Mouse (Mus musculus): ENCODE measurements around the gene Kcnq2.

Kcnq2 gene

DNA sequence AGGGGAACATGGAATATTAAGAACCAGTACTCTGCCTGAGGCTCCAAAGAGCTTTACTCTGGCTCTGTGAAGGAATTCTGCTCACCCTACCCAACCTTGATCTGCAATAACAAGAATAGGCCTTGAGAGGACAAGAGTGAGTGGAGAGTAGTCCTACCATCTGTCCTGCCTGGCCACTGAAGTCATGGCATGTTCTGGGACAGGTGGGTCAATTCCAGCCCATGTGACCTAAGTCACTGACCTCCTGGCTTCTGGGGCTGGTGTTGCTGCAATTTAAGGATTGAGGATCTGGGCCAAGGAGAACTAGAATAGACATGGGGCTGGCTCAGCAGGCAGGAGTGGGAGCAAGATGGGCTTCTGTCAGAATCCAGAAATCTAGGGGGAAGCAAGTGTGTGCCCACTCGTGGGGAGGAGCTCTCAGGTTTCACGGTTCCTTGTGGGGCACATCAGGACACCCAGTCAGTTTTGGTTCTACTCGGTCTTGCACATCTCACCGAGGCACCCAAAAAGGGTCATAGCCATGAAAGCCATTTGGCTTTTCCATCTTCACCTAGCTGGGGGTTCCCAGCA, 12.0 kb upstream of the Kcnq2 start:
- DNase-seq: no peak

DNA sequence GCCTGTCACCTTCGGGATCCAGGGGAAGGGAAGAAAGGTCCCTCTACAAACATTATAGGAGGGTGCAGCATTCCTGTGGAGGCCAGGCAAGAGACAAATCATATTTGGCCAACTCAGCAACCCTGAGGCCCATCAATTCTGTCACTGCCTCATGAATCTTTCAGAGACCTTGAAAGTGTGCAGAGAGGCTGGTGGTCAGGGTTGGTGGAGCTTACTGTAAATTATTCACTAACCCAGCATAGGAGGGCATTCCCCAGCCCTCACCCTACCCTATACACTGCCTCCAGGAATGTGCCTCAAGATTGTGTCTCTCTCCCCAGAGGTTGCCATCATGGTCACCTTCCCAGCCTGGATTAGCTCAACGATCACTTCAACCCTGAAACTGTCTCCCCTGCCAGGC, 9.6 kb upstream of the Kcnq2 start:
- DNase-seq: no peak

DNA sequence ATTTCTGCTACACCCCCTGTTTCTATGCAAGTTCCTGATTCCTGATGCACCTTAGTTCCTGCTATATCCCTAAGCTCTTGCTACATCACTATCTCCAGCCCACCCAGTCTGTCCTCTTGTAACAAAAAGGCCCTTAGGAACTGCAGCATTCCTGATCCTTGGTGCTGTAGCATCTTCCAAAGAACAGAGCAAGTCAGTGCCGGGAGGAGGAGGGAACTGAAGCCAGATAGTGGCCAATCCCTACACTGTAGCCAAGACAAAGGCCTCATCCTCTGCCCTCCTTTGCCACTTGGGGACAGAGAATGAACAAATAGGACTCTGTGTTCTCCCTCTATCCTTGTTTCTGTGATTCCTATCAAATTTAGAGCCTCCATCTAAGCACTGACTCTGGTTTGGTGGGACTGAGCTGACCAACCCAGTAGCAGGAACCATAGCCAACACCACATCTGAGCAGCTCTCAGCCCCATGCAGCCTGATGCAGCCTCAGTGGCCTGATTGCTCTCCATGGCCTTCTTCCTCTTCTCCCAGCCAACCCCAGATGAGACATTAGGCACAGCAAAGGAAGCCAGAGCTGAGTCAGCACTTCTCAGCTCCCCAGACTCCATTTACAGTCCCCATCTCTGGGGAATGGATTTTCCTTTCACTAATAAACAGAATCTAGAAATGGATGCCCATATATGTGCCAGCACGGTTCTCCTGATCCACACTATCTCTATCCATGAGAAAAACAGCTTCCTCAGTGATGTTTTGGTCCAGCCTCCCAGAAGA, 8.6 kb upstream of the Kcnq2 start:
- no peak for DNase-seq

DNA sequence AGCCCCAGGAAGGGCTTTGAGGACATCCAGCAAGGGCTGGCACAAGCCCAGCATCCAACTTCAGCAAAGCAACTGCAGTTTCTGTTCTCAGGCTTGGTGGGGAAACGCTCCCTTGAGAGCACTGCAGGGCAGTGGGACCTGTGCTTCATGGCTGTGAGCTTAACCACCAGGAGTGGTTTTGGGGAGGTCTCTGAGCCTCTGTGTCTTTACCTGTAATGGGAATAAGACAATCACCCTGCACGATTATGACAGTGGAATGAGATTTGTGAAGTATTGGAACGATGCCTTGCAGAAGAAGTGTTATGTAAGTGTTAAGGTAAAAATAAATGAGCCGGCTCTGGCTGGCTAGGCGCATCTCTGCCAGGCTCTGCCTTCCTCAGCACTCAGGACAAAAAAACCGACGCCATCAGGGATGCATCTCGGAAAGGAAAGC, 7.6 kb upstream of the Kcnq2 start:
- DNase-seq: no peak

DNA sequence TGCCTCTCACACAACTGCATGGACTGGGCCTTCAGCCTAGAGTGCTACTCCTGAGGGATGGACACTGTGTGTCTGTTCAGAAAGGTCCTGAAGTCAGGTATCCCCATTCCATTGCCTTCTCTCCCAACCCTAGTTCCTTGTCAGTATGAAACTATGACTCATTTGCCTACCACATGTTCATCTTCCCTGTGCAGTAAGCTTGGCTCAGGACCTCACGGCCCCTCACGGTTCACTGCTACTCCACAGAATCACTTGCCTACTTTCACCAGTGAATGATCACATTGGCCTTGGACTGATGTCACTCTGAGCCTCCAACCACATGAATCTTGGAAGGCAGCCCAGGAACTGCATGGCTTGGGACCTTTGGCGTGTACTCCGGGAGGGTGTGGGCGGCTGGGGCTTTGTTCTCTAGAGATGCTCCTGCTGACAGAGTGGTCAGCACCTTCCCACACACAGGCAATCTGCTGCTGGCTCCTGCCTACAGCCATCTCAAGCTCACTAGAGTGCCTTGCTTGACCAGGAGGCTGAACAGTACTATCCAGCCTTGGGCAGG, 4.6 kb upstream of the Kcnq2 start:
- peak; percentile 74 to 76 for DNase-seq

DNA sequence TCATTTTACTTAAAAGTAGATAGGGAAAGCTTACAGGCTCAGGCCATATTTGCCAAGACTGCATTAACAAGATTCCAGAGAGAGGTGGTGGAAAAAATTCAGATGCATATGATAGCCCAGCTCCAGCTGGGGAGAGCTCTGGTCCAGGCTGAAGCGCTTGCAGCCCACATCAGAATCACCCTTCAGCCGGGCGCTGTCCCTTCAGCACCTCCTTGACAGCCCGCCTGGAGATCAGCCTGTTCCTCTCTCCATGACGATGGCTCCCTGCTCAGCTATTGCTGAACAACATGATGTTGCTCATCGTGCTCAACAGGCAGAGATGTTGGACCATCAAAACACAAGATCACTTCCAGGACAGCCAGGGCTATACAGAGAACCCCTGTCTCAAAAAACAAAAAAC, 1.8 kb upstream of the Kcnq2 start:
- DNase-seq: no peak

DNA sequence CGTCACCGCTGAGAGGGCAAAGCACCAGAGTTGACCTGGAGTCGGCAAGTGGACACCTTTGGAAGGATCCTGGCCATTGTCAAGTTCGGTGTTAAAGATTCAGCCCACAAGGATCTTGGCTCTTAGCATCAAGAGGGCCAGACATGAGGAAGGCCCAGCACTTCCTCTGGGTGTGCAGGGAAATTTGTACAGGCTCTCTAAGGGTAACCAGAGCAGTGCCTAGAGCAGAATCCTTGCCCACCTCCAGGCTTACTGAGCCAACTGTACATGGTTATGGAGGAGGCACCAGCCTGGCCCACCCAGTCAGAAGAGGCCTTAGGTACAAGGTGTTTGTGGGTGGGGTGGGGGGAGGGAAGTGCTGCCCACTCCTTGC, 332 bp upstream of the Kcnq2 start:
- DNase-seq: no peak

DNA sequence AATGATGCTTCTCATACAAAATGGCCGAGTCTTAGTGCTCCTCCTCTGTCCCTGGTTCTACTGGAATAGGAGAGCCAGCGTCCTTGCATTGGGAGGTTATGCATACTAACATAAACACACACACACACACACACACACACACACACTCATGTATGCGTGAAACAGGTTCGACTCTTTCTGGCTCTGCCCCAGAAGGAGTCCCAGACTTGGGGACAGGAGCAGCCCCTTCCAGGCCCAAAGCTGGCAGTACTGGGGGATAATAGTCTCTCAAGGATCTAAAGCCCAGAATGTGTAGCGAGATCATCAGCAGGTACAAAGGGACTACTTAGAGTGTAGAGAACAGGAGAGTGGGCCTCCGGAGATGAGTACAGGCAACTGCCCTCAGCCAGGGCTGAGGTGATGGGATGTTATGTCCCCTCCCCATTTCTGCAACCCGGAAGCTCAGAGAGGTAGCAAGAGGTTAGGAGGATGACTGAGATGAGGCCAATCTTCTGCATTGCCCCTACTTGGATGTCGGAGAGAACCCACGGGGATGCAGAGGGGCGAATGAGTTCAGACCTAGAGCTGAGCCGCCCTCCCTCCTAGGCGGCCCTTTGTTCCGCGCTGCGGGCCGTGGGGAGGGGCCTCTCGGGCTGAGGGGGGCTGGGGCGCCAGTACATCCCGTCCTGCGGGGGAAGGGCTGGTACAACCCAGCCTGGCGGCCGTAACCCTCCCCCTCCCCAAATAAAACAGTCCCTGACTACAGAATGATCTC, 1.1 kb downstream of the Kcnq2 start:
- peak; percentile 74 to 80 for DNase-seq

DNA sequence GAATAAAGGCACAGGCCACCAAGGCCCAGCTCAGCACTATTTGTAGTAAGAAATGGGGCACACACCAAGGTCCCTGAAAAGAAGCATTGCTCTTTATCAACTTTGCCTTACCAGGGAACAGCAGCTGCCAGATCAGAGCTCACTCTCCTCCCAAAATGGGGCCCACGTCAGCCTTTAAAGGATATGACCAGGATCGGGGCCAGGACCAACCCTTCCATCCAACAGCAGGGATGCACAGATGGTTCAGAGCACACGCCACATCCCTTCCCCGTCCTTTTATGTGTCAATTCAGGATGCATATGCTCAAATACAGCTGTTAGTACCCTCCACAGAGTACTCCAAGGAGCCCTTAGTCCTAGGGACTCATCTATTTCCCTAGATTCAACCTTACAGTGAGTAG, 4.9 kb downstream of the Kcnq2 start:
- DNase-seq: peak in 1 of 2 experiments; percentile 68

DNA sequence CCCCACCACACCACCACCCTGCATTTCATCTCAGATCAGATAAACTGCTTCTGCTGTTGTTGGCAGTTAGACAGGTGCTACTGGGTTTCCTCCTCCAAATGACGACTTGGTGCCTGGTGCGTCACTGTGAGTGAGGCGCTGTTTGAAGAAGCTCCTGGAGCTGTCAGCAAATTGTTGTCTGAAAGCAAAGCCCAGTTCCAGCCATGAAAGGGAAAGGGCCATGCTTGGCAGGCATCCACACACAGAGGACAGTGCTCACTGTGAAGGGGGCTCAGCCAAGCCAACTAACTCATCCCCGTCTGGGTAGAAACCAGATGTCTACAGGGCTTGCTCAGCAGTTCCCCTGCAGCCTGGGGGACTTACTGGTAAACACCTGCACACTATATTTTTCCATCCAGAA, 6.1 kb downstream of the Kcnq2 start:
- DNase-seq: peak; percentile 75 to 85

DNA sequence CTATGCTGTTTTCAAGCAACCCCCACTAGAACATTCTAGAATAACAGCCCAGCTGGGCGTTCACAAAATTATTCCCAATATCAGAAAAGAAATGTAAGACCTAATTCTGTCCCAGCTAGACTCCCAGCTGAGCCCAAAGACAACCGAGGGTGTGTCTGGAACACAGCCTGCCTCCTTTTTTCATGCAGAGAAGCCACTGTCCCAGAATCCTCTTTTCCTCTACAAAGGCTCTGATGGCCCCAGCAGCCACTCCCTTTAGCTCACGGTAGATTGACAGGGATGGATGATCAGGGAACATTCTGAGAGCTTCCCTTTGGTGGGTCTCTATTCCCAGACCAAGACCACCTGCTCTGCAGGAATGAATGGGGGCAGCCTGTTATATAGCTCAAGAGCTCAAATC, 7.3 kb downstream of the Kcnq2 start:
- DNase-seq: no peak

DNA sequence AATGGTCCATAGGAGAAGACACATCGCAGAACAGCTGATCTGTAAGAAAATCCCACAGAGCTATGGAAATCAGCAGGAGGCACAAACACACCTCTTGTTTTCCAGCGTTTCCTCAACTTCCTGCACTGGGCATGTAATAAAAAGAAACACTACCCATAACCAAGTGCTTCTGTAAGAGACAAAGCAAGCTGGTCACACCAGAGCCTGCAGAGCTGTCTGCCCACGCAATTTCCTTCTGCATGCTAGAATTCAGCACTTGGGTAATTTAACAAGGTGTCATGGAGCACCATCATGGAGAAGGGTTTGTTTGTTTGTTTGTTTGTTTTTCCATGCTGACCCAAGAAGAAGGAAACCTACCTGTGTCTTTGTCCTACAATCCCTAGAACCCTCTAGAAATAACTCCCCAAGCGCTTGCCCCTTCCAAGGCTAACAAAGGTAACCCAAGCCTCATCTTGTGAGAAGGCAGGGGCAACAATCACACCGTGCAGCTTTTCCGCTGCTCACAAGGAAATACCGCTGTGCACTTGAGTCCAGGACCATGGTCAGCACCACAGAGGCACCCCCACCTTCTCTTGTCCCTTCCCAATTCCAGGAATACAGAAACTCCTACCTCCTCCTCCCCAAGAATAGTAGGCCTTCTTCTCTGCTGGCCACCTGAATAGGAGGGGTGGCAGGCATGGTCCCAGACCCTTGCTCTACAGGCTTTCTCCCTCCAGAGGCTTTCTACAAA, 9.2 kb downstream of the Kcnq2 start:
- DNase-seq: no peak

DNA sequence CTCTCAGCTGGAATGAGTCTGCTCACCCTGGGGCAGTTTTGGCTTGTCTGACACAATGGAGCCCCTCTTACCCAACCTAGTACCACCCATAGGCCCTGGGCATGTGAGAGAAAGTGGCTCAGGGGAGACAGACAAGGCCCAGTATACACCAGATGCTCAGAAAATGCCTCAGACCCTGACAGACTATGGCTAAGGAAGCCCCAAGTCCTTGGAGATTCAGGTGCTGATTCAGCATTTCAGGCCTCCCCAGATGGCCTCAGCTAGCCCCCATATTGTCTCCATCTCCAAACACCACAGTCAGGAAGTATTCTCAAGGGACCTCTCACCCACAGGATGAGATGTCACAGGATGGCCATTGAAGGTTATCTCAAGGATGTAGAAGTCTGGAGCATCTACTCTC, 12.5 kb downstream of the Kcnq2 start:
- DNase-seq: no peak

DNA sequence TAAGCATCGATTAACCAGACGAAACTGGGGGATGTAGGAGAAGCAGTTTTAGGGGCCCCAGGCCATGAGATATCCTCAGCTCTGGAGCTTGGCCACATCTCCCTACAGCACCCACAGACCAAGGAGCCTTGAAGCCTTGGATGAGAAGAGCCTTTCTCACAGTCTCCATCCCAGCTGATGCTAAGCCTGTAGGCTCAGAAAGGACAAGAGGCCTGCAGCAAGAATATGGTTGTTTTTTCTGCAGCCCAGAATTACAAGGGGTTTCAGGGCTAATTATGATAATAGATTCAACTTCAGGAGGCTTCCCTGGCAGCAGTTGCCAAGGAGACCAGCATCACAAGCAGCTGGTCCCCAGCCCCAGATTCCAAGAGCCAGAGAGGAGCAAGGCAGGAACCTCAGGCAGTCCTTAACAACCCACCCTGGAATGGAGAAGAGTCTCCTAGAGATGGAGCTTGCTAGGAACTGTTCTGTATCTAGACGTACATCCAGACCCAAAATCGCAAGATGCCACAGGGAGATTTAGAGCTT, 14.1 kb downstream of the Kcnq2 start:
- DNase-seq: peak in 1 of 2 experiments; percentile 59

DNA sequence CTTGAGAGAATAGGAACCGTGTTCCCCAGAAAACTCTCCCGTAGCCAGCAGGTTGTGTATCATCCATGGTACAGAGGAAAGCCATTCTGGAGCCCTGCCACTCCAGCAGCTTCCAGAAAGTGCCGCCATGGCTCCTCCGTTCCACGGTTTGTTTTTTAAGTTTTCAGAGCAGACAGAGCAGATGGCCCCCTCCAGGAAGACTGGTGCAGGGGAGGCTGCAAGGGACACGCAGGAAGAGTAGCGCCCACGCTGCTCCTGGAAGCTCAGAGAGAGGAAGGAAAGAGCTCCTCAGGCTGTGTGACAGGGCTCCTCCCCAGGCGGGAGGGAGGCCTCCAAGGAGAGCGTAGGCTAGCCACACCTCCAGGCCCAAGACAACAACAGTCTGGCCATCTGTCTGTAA, 15.1 kb downstream of the Kcnq2 start:
- DNase-seq: peak; percentile 61 to 69

DNA sequence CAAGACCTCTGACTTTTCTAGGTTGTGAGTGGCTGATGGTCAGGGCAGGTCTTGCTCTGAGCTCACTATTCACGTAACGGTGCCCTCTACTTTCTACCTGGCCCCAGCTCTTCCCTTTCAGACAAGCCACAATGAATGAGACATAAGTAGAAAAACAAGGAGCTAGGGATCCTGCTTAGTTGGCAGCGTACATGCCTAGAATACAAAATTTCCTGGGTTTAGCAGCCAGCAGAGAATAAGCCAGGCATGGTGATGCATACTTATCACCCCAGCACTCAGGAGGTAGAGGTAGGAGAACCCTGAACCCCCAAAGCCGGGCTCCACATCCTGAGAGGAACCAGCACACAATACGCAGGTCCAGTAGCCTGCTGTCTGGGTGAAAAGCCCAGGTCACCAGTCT, 18.7 kb downstream of the Kcnq2 start:
- DNase-seq: no peak

DNA sequence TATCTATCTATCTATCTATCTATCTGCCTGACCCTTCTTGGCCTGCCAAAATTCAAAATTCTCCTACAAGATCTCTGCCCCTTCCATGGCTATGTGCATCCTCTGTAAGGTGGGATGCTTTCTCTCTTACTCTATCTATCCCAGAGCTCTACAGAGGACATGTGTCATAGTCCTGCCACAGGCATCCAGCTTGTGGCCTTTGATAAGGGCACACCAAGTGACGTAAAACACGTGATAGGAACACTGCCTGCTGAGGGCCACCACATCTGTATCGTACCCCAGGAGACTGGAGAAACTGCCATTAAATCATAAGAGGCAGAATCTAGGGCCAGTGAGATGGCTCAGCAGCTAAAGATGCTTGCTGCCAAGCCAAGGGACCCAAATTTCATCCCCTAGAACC, 19.7 kb downstream of the Kcnq2 start:
- DNase-seq: no peak

DNA sequence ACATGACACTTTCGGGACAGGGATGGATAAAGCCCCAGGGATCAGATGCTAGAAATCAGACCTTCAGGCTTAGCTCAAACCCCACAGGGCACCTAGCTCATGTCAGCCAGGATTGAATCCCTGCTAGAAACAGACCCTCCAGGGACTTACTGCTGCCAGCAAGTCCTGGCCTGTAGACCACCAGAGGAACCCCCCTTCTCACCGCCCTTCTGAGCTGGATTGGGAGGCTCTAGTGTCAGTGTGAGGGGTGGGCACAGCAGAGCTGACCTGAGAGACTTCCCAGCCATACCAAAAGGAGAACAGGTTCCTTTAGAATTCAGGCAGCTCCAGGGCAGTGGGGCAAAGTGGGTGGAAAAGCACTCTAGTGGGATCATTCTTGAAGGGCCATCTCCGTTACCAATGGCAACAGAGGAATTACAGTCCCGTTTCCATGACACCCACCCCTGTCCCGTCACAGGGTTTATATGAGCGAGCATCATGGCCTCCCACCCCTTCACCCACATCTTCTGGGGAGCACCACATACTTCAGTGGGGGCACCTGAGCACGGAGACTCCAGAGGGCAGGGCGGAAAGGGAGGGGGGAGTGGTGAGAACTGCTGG, 21.2 kb downstream of the Kcnq2 start:
- DNase-seq: no peak

DNA sequence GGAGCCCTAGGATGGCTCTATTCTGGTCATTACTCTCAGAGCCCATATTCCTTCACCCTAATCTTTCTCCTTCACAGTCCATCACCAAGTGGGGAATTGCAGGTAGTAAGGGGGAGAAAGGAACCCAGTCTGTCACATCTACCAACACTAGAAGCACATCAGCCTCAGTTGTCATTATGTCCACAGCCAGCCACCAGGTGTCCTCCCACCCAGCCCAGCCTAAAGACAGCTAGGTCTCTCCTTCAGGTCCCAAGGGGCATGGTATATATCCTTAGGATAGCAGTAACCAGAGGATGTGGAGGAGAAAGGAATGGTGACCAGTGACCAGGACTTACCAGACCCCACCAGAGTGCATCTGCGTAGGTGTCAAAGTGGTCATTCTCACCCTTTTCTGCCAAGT, 23.4 kb downstream of the Kcnq2 start:
- DNase-seq: no peak

DNA sequence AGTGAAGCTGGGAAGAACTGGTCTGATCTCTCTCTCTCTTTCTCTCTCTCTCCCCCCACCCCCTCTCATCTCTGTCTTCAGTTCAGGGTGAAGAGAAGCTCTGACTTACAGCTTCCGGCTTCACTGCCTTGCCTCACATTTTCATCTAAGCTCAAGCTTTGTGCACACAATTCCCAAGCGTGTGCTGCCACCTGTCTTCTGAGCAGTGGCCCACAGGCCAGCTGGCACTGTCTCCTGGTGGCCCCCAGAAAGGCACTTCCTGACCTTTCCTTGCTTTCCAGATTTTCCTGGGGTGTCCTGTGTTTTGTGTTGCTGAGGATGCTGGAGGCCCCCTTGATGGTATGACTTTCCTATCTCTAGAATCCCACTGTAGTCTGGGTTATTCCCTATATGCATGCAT, 31.0 kb downstream of the Kcnq2 start:
- peak; percentile 47 to 52 for DNase-seq

DNA sequence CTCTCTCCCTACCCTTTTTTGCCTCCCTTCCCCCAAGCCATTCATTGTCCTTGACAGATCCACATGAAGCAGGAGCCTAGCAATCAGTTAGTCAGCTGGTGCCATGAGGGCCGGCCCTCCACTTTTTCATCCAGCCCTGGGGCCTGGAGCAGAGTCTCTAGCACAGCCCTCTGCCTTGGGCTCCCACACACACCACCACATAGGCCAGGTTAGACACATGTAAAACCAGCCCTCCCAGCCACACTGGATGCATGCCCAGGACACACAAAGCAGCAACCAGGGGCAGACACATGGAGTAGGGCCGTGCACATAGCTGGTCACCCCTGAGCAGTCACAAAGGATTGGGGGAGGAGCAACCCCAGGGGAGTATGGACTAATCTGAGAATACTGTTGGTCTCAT, 32.9 kb downstream of the Kcnq2 start:
- peak; percentile 28 to 37 for DNase-seq

DNA sequence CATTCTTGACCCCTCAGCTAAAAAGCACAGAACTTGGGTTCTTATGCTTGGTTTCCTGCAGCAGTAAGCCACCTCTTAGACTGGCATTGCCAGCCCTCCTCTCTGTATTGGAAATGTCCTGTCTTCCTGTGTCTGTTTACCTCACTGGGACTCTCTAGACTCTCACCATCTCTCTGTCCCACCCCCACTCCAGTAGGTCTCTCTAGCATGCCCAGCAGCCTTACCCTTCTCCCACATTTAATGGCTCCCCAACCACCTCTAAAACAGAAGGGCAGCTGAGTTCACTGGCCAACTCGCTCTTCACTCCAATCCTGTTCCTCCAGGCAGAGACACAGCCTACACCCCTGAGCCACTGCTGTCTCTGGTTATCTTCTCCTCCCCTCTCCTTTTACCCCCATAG, 33.5 kb downstream of the Kcnq2 start:
- DNase-seq: no peak

Data from cerebellum, postnatal 10 days (tissue).